Mouse (Mus musculus) olfactory bulb, adult 2 months (tissue): ENCODE measurements at regions not wholly inside any gene's neighbourhood (a gene's known extent, or its start where the extent isn't known, plus 50 kb on each side); places are given as distances from the start of the nearest gene placed in this dataset.

ENCODE experiments used
- H3K27ac ChIP-seq: fragments of 200-500 bp; 2 replicates; pipeline ENCODE4 v1.5.1; 2012; ENCODE audit warnings: low read depth, low read length; ENCODE audit not compliant: insufficient read depth
- H3K4me1 ChIP-seq: fragments of 200-500 bp; 2 replicates; pipeline ENCODE4 v1.6.1; 2012; ENCODE audit warnings: low read length; ENCODE audit not compliant: control insufficient read depth, insufficient read depth
- H3K4me3 ChIP-seq: fragments of 200-500 bp; 2 replicates; pipeline ENCODE4 v1.5.1; 2012; ENCODE audit warnings: mild to moderate bottlenecking, low read depth, low read length, moderate library complexity; ENCODE audit not compliant: insufficient read depth
- CTCF ChIP-seq: fragments of 200-500 bp; IDR thresholded peaks from 2 replicates; pipeline ENCODE4 v1.5.1; 2012; ENCODE audit warnings: low read depth, mild to moderate bottlenecking, low read length, moderate library complexity; ENCODE audit not compliant: insufficient read depth
- POLR2A ChIP-seq: fragments of 200-500 bp; IDR thresholded peaks from 2 replicates; pipeline ENCODE4 v1.6.1; 2012; ENCODE audit warnings: mild to moderate bottlenecking, low read depth, low read length, moderate library complexity; ENCODE audit not compliant: insufficient read depth
- WGBS: fragments of 180-500 bp; shearing (Covaris S2); methylation state at CpG from one replicate; pipeline ENCODE4 v1.1.7; 2018; 5-methylcytosine and 5-hydroxymethylcytosine counted together

- H3K4me1 ChIP-seq, result peaks cover 5% of the 10 kb centered on the region; the same call in 1 of the 2 replicates
- TF ChIP-seq CTCF (no peak), POLR2A (no peak)
- 89% methylated on average over 1 of the region's 1 CpGs for WGBS
- H3K27ac ChIP-seq, result no peak overlapping the region
- H3K4me3 ChIP-seq, result no peak overlapping the region
These were observed 152.4 kb upstream of the Cdyl start for GRCm38 (mm10) chr13:35507195-35507594.

DNA sequence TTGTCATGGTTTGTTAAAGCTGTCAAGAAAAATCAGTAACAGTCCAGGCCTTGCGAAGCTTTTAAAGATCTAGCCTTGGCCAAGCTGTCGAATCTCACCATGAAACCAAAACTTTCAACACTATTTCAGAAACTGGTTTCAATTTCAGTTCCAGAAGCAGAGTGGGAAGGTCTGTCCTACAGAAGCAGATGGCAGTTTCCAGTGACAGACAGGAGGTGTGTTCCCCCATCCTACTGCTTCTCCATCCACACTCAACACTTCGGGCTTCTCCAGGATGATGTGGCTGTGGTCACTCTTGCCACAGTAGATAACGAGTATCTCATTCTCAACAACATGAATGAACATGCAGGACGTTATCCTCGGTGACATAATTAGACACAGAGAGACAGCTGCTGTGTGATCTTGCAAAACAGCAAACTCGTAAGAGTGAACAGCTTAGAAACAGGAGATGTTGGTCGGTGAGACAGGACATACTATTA lies 147.6 kb upstream of the Cdyl start:
- TF ChIP-seq POLR2A (no peak), CTCF (no peak)
- Histone ChIP-seq H3K4me3 (no peak overlapping the region), H3K27ac (no peak overlapping the region), H3K4me1 (no peaks in the 10 kb centered on the region)
- 76% methylated on average over 8 of the region's 8 CpGs for WGBS

GRCm38 (mm10) chr13:35513120-35513519 lies 146.5 kb upstream of the Cdyl start:
- WGBS, result 80% methylated on average over 8 of the region's 8 CpGs
- Histone ChIP-seq H3K27ac (no peak overlapping the region), H3K4me1 (no peaks in the 10 kb centered on the region), H3K4me3 (no peak overlapping the region)
- TF ChIP-seq CTCF, result no peak
- no peak for TF ChIP-seq POLR2A

DNA sequence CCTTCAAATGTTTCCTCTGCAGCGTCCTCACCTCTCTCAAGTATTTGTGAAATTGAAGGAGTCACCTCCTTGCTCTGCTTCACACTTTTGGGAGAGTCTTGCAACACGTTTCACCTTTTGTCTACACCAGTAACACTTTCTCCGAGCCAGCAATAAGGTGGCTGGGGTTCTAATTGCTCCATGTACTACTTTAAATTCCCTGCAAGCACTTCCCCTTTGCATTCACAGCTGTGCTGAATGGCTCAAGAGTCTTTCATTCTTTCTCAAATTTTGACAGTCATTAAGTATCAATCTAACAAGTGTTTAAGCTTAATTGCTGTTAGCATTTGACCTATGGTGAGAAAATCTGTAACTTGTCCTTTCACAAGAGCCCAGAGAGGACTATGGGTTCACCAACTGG lies 144.3 kb upstream of the Cdyl start:
- WGBS, result 54% methylated on average over 3 of the region's 3 CpGs
- Histone ChIP-seq H3K4me3 (no peak overlapping the region), H3K27ac (no peak overlapping the region), H3K4me1 (no peaks in the 10 kb centered on the region)
- TF ChIP-seq CTCF (no peak), POLR2A (no peak)

GRCm38 (mm10) chr13:35517692-35518091 lies 141.9 kb upstream of the Cdyl start:
- TF ChIP-seq CTCF, result no peak
- TF ChIP-seq POLR2A, result no peak
- no peaks in the 10 kb centered on the region for H3K4me1 ChIP-seq
- H3K4me3 ChIP-seq, result no peak overlapping the region
- H3K27ac ChIP-seq, result no peak overlapping the region
- WGBS, result 85% methylated on average over 3 of the region's 3 CpGs

DNA sequence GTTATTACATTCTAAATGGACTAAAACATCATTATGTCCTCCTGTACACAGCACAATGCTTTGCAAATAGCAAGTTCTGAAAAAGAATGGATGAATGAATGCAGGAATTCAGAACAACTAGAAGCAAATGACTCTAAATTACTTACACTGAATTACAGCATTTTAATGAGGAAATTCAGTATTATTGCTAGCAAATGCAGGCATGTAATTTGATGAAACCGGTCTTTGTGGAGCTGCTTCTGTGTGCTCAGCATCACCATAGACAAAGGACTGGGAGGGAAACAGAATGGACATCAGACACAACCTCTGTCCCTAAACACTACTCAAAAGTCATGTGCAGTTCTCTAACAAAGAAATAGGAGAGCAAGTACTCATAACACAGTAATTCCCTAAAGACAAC lies 137.4 kb upstream of the Cdyl start:
- TF ChIP-seq CTCF, result no peak
- no peak for TF ChIP-seq POLR2A
- no peaks in the 10 kb centered on the region for H3K4me1 ChIP-seq
- H3K27ac ChIP-seq, result no peak overlapping the region
- H3K4me3 ChIP-seq, result no peak overlapping the region
- 40% methylated on average over 1 of the region's 1 CpGs for WGBS

DNA sequence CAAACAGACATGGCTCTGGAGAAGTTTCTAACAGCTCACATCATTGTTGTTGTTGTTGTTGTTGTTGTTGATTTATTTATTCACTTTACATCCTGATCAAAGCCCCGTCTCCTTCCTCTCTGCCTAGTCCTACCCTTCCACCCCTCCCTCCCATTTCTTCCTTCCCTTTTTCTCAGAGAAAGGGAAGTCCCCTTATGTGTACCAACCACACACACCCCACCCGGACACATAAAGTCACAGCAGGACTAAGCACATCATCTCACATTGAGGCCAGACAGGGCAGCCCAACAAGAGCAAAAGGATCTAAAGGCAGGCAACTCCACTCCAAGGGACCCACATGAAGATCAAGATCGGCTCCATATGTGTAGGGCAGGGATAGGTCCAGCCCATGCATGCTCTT lies 130.1 kb upstream of the Cdyl start:
- H3K4me1 ChIP-seq, result peaks cover 5% of the 10 kb centered on the region; the same call in 1 of the 2 replicates
- H3K27ac ChIP-seq, result no peak overlapping the region
- TF ChIP-seq POLR2A (no peak), CTCF (no peak)
- 94% methylated on average over 3 of the region's 3 CpGs for WGBS
- no peak overlapping the region for H3K4me3 ChIP-seq

DNA sequence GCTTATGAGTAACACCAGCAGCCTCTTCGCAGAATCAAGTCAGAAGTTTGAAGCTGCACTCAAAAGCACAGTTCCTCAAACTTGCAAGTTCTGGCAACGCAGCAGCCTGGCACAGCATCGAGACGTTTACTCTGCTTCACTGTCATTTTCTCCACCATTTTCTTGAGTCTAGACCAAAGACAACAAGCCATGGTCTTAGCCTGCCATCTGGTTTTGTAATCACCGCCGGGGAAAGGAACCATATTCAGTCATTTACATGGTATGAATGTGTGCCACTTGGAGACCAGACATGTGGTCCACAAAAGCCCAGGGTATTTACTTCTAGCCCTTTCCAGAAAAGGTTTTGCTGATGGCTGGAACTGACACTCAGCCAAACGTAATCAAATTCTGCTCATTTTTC lies 122.5 kb upstream of the Cdyl start:
- no peak overlapping the region for H3K27ac ChIP-seq
- TF ChIP-seq CTCF (no peak), POLR2A (no peak)
- 0 out of 2 replicates have a peak, but pooled peaks cover 2% of the 10 kb centered on the region for H3K4me1 ChIP-seq
- 47% methylated on average over 7 of the region's 7 CpGs for WGBS
- no peak overlapping the region for H3K4me3 ChIP-seq

- 50% methylated on average over 5 of the region's 5 CpGs for WGBS
- Histone ChIP-seq H3K27ac (no peak overlapping the region), H3K4me3 (no peak overlapping the region), H3K4me1 (0 out of 2 replicates have a peak, but pooled peaks cover 2% of the 10 kb centered on the region)
- TF ChIP-seq POLR2A (no peak), CTCF (no peak)
These were observed 121.7 kb upstream of the Cdyl start for GRCm38 (mm10) chr13:35537936-35538335.

- Histone ChIP-seq H3K27ac (no peak overlapping the region), H3K4me1 (0 out of 2 replicates have a peak, but pooled peaks cover 2% of the 10 kb centered on the region), H3K4me3 (no peak overlapping the region)
- WGBS, result 96% methylated on average over 2 of the region's 2 CpGs
- no peak for TF ChIP-seq POLR2A
- TF ChIP-seq CTCF, result no peak
These were observed 119.2 kb upstream of the Cdyl start for GRCm38 (mm10) chr13:35540433-35540832.
